Mouse (Mus musculus) adrenal gland, adult 2 months (tissue): Measurements from ENCODE around the gene Cd83. TPM values are rescaled to one million over a fixed set of nuclear protein-coding genes. Genes with fewer than 3 reads are reported as not detected.

Experiments
- polyA plus RNA-seq: library from polyadenylated mRNA; depleted of rRNA; stranded (reverse); fragments of >200 nt; gene quantifications from 2 replicates; pipeline ENCODE4 v1.2.3, GENCODE M21; 2012; rRNA removed
- total RNA-seq, 2 experiments: library from RNA; stranded (reverse); gene quantifications; 2 replicates each; pipeline ENCODE4 v1.2.3; 2021

Gene Cd83
- total and polyA plus RNA-seq, 3 experiments, result 2.5 to 3.8 (median 3.0) TPM

Other genes starting within 250 kb of the Cd83 start
- 10 to 100 TPM; 40.7 to 51.6 TPM for gene Mcur1, start 224.6 kb upstream of the Cd83 start, total RNA-seq
- 29.0 and 43.3 TPM in 2 replicates for gene Mcur1, start 224.6 kb upstream of the Cd83 start, polyA plus RNA-seq
- gene Rnf182, start 169.1 kb upstream of the Cd83 start, total RNA-seq, result 1 to 10 TPM in 1 of 2 experiments, under 1 TPM in 1; 0.32 to 1.9 TPM
- 0.08 and 0.16 TPM in 2 replicates for gene Rnf182, start 169.1 kb upstream of the Cd83 start, polyA plus RNA-seq